ENCODE assay signal across 7 mouse cellular contexts in the genomic region with DNA sequence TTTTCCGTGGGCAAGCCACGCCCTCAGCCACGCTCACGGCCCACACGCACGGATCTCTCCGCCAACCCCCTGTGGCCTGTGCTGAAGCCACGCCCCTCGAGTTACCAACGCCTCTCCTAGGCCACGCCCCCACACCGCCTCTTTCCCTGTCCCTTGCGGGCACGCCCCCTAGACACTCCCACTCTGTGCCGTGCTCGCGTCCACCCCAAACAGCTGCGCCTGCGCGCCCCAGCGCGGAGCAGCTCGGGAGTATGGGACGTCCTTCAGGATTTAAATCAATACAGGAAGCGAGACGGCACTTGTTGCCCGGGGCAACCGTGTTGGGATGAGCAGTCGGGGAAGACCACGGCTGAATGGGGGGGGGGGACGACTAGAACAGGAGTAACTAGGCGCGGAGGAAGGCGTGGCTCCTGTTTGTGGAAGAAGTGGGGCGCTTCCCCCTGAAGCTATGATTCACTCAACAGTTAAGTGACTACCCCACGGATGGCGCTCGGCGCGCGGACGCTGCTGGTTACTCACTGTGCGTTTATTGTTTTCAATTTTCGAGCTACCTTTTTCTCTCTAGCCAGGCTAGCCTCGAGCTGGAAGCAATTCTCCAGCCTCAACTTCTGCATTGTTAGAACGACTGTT. TPM values are rescaled to one million over a fixed set of nuclear protein-coding genes. Genes with fewer than 3 reads are reported as not detected.
DNase-seq lines count a peak whose midpoint lies in the region; ATAC-seq lines count a peak whose summit lies in the region.

No protein-coding gene starts in this region.

- H3K9ac ChIP-seq in embryonic facial prominence, embryonic 12.5 days: peak overlapping the region; percentile 28
- peak overlapping the region; percentile 58 for H3K9ac ChIP-seq in limb, embryonic 11.5 days (ENCODE audit: low read length)
- H3K9ac ChIP-seq in midbrain, embryonic 14.5 days (replicated peaks; ENCODE audit: low read length): peak overlapping the region; percentile 92

- peak overlapping the region; percentile 78 for H3K27ac ChIP-seq in embryonic facial prominence, embryonic 12.5 days
- peak overlapping the region; percentile 37; the same call in 1 of the 2 replicates for H3K27ac ChIP-seq in limb, embryonic 11.5 days (replicated peaks; ENCODE audit: low read depth, low read length)
- peak overlapping the region; percentile 85 for H3K27ac ChIP-seq in midbrain, embryonic 14.5 days (replicated peaks; ENCODE audit: low read depth, low read length)

- under 1% methylated on average over 45 of the region's 46 CpGs for WGBS in embryonic facial prominence, embryonic 12.5 days
- WGBS in limb, embryonic 11.5 days: under 1% methylated on average over 46 of the region's 46 CpGs
- under 1% methylated on average over 46 of the region's 46 CpGs for WGBS in midbrain, embryonic 14.5 days

- peak; percentile 100 for DNase-seq in adrenal gland, postnatal 14 days
- DNase-seq in heart, adult 11 months: peak; percentile 100
- peak; percentile 100 for DNase-seq in kidney, adult 18-20 months
- DNase-seq in limb, embryonic 11.5 days (ENCODE audit: low spot score): peak; percentile 100
- peak; percentile 100 for DNase-seq in midbrain, embryonic 14.5 days
- DNase-seq in spleen, adult 18-20 months: peak; percentile 100

- peaks cover 19% of the 10 kb centered on the region for H3K36me3 ChIP-seq in embryonic facial prominence, embryonic 12.5 days
- H3K36me3 ChIP-seq in limb, embryonic 11.5 days (ENCODE audit: control insufficient read depth, insufficient read depth, low read length): 0 out of 2 replicates have a peak, but pooled peaks cover 4% of the 10 kb centered on the region
- H3K36me3 ChIP-seq in midbrain, embryonic 14.5 days (ENCODE audit: control insufficient read depth, insufficient read depth, low read length): peaks cover 14% of the 10 kb centered on the region

- H3K4me2 ChIP-seq in embryonic facial prominence, embryonic 12.5 days (replicated peaks): peak overlapping the region; percentile 79
- H3K4me2 ChIP-seq in limb, embryonic 11.5 days (ENCODE audit: low read depth, severe bottlenecking): peak overlapping the region; percentile 82
- peak overlapping the region; percentile 63 for H3K4me2 ChIP-seq in midbrain, embryonic 14.5 days (ENCODE audit: low read length)

- H3K27me3 ChIP-seq in embryonic facial prominence, embryonic 12.5 days: no peaks in the 10 kb centered on the region
- no peaks in the 10 kb centered on the region for H3K27me3 ChIP-seq in limb, embryonic 11.5 days (ENCODE audit: control insufficient read depth, insufficient read depth, low read length)
- no peaks in the 10 kb centered on the region for H3K27me3 ChIP-seq in midbrain, embryonic 14.5 days (ENCODE audit: control insufficient read depth, insufficient read depth, low read length)

- H3K9me3 ChIP-seq in embryonic facial prominence, embryonic 12.5 days: no peaks in the 10 kb centered on the region
- no peaks in the 10 kb centered on the region for H3K9me3 ChIP-seq in limb, embryonic 11.5 days (ENCODE audit: control insufficient read depth, low read length)
- no peaks in the 10 kb centered on the region for H3K9me3 ChIP-seq in midbrain, embryonic 14.5 days (ENCODE audit: control insufficient read depth, low read length)

- ATAC-seq in embryonic facial prominence, embryonic 12.5 days (ENCODE audit: insufficient number of reproducible peaks, insufficient read depth, low FRiP score, low TSS enrichment): peak; percentile 93
- ATAC-seq in limb, embryonic 11.5 days (ENCODE audit: insufficient number of reproducible peaks, low FRiP score, low TSS enrichment, low read depth): peak; percentile 97
- ATAC-seq in midbrain, embryonic 14.5 days (ENCODE audit: low FRiP score, low TSS enrichment): peak; percentile 98

- peak overlapping the region; percentile 85 for H3K4me3 ChIP-seq in embryonic facial prominence, embryonic 12.5 days
- peak overlapping the region; percentile 65 for H3K4me3 ChIP-seq in limb, embryonic 11.5 days (ENCODE audit: low read depth, low read length)
- peak overlapping the region; percentile 85 for H3K4me3 ChIP-seq in midbrain, embryonic 14.5 days (replicated peaks; ENCODE audit: low read depth, low read length)

- H3K4me1 ChIP-seq in embryonic facial prominence, embryonic 12.5 days: peaks cover 22% of the 10 kb centered on the region
- H3K4me1 ChIP-seq in limb, embryonic 11.5 days (ENCODE audit: control insufficient read depth, insufficient read depth, low read length): peaks cover 13% of the 10 kb centered on the region
- H3K4me1 ChIP-seq in midbrain, embryonic 14.5 days (ENCODE audit: control insufficient read depth, insufficient read depth, low read length): peaks cover 20% of the 10 kb centered on the region

RNA-seq across cellular contexts. Expression of gene Fzr1, which starts 0.4 kb away (rescaled TPM):
- 40.5 and 43.3 TPM in 2 replicates for total RNA-seq in adrenal gland, postnatal 14 days (2021)
- 140 and 143 TPM in 2 replicates for polyA plus RNA-seq in embryonic facial prominence, embryonic 12.5 days (2016; fragmentation: Nextera tagmentation; extraction: Ambion mirVana)
- 107 and 119 TPM in 2 replicates for polyA plus RNA-seq in limb, embryonic 11.5 days (2014; fragmentation: Nextera tagmentation; extraction: Ambion mirVana)
- 122 and 146 TPM in 2 replicates for polyA plus RNA-seq in midbrain, embryonic 14.5 days (2014; fragmentation: Nextera tagmentation; extraction: Ambion mirVana)

RNA-seq across cellular contexts. Expression of gene Dohh, which starts 5.6 kb away (rescaled TPM):
- 52.6 and 55.6 TPM in 2 replicates for total RNA-seq in adrenal gland, postnatal 14 days (2021)
- polyA plus RNA-seq in embryonic facial prominence, embryonic 12.5 days (2016; fragmentation: Nextera tagmentation; extraction: Ambion mirVana): 73.6 and 77.0 TPM in 2 replicates
- 53.7 and 55.7 TPM in 2 replicates for polyA plus RNA-seq in limb, embryonic 11.5 days (2014; fragmentation: Nextera tagmentation; extraction: Ambion mirVana)
- polyA plus RNA-seq in midbrain, embryonic 14.5 days (2014; fragmentation: Nextera tagmentation; extraction: Ambion mirVana): 59.5 and 79.6 TPM in 2 replicates

RNA-seq across cellular contexts. Expression of gene Gm48551, which starts 5.6 kb away (rescaled TPM):
- 0.48 and 1.6 TPM in 2 replicates for total RNA-seq in adrenal gland, postnatal 14 days (2021)
- 2.9 and 4.1 TPM in 2 replicates for polyA plus RNA-seq in embryonic facial prominence, embryonic 12.5 days (2016; fragmentation: Nextera tagmentation; extraction: Ambion mirVana)
- polyA plus RNA-seq in limb, embryonic 11.5 days (2014; fragmentation: Nextera tagmentation; extraction: Ambion mirVana): 2.1 and 2.8 TPM in 2 replicates
- polyA plus RNA-seq in midbrain, embryonic 14.5 days (2014; fragmentation: Nextera tagmentation; extraction: Ambion mirVana): 4.5 and 8.2 TPM in 2 replicates

RNA-seq across cellular contexts. Expression of gene Gm48552, which starts 10.1 kb away (rescaled TPM):
- total RNA-seq in adrenal gland, postnatal 14 days (2021): 0.64 and 2.1 TPM in 2 replicates
- 2.0 and 3.8 TPM in 2 replicates for polyA plus RNA-seq in embryonic facial prominence, embryonic 12.5 days (2016; fragmentation: Nextera tagmentation; extraction: Ambion mirVana)
- 0.40 and 1.0 TPM in 2 replicates for polyA plus RNA-seq in limb, embryonic 11.5 days (2014; fragmentation: Nextera tagmentation; extraction: Ambion mirVana)
- 1.3 and 2.9 TPM in 2 replicates for polyA plus RNA-seq in midbrain, embryonic 14.5 days (2014; fragmentation: Nextera tagmentation; extraction: Ambion mirVana)

RNA-seq across cellular contexts. Expression of gene 4930404N11Rik, which starts 13.1 kb away (rescaled TPM):
- total RNA-seq in adrenal gland, postnatal 14 days (2021): 2.0 and 2.1 TPM in 2 replicates
- 0.73 and 0.82 TPM in 2 replicates for polyA plus RNA-seq in embryonic facial prominence, embryonic 12.5 days (2016; fragmentation: Nextera tagmentation; extraction: Ambion mirVana)
- polyA plus RNA-seq in limb, embryonic 11.5 days (2014; fragmentation: Nextera tagmentation; extraction: Ambion mirVana): 0.21 and 0.45 TPM in 2 replicates
- 0.32 and 0.37 TPM in 2 replicates for polyA plus RNA-seq in midbrain, embryonic 14.5 days (2014; fragmentation: Nextera tagmentation; extraction: Ambion mirVana)

Comparison
In these comparisons a context has a peak if more than half of its experiments do, and no peak if none do; other contexts are left out.
1. Peak in every context shown above with its lines: DNase-seq, ATAC-seq, H3K4me3 ChIP-seq and H3K27ac ChIP-seq.
2. H3K9ac ChIP-seq: peak in every context shown above with its lines; median percentile 92 in midbrain, embryonic 14.5 days; 58 in limb, embryonic 11.5 days; 28 in embryonic facial prominence, embryonic 12.5 days.